Mouse (Mus musculus) adrenal gland, adult 10 weeks (tissue): Measurements from ENCODE around the gene Hspa2. TPM values are rescaled to one million over a fixed set of nuclear protein-coding genes. Genes with fewer than 3 reads are reported as not detected.

Experiments used
- polyA plus RNA-seq: library from polyadenylated mRNA; stranded (reverse); fragments of 350-450 nt; fragmentation: Illumina TruSeq; extraction: RNeasy Lipid Tissue Mini Kit (QIAGEN cat#74804); gene quantifications from one replicate; pipeline ENCODE4 v1.2.3, GENCODE M21; 2014; ENCODE audit warnings: low read depth, low replicate concordance

Hspa2 gene
- polyA plus RNA-seq, result 10.0 TPM

GRCm38 (mm10) chr12:76403886-76404537 lies at the start of gene Hspa2:
Hspa2 (plus strand) TSS chr12:76404176.

GRCm38 (mm10) chr12:76369206-76369977 lies 34.6 kb upstream of the Hspa2 start, which contains the start of gene Zbtb25:
Zbtb25 (minus strand) TSS chr12:76369602.

GRCm38 (mm10) chr12:76369978-76370830 lies 33.8 kb upstream of the Hspa2 start, which contains the start of gene Zbtb1:
Zbtb1 (plus strand) TSS chr12:76370266.

GRCm38 (mm10) chr12:76417433-76417854 lies 13.5 kb downstream of the Hspa2 start, which contains the start of gene Ppp1r36:
Ppp1r36 (plus strand) TSS chr12:76417538.

Other genes with a start within 250 kb of the Hspa2 start
- not detected for gene Esr2, start 226.9 kb upstream of the Hspa2 start, polyA plus RNA-seq
- gene Tex21, start 157.4 kb upstream of the Hspa2 start, polyA plus RNA-seq, result not detected
- gene Mthfd1, start 148.9 kb upstream of the Hspa2 start, polyA plus RNA-seq, result 24.8 TPM
- gene Akap5, start 79.3 kb upstream of the Hspa2 start, polyA plus RNA-seq, result 0.99 TPM
- 21.6 TPM for gene Zbtb25, start 34.6 kb upstream of the Hspa2 start, polyA plus RNA-seq
- 14.1 TPM for gene Zbtb1, start 33.9 kb upstream of the Hspa2 start, polyA plus RNA-seq
- gene Ppp1r36, start 13.4 kb downstream of the Hspa2 start, polyA plus RNA-seq, result not detected
- 1.5 TPM for gene Plekhg3, start 126.7 kb downstream of the Hspa2 start, polyA plus RNA-seq